Mouse (Mus musculus) adipose tissue, adult 10 weeks (tissue): Measurements from ENCODE around the gene Gprc5d. TPM values are rescaled to one million over a fixed set of nuclear protein-coding genes. Genes with fewer than 3 reads are reported as not detected.

Source experiments
- polyA plus RNA-seq: library from polyadenylated mRNA; stranded (reverse); fragments of 350-450 nt; fragmentation: Illumina TruSeq; extraction: RNeasy Lipid Tissue Mini Kit (QIAGEN cat#74804); gene quantifications from one replicate; pipeline ENCODE4 v1.2.3, GENCODE M21; 2014; ENCODE audit warnings: low read depth, low replicate concordance

The Gprc5d gene
- not detected for polyA plus RNA-seq

GRCm38 (mm10) chr6:135118183-135118582 is at the start of gene Gprc5d:
TSS of gene Gprc5d (minus strand) at chr6:135118283.

GRCm38 (mm10) chr6:135065236-135065957 is 52.7 kb downstream of the Gprc5d start, which contains the start of gene Gprc5a:
TSS of gene Gprc5a (plus strand) at chr6:135065651.

Other genes starting within 250 kb of the Gprc5d start
- gene Gpr19, start 219.7 kb downstream of the Gprc5d start, polyA plus RNA-seq, result 7.4 TPM
- gene Cdkn1b, start 197.9 kb downstream of the Gprc5d start, polyA plus RNA-seq, result 33.7 TPM
- gene Apold1, start 136.6 kb downstream of the Gprc5d start, polyA plus RNA-seq, result 3.3 TPM
- gene Ddx47, start 106.7 kb downstream of the Gprc5d start, polyA plus RNA-seq, result 43.3 TPM
- gene Gprc5a, start 52.6 kb downstream of the Gprc5d start, polyA plus RNA-seq, result 6.2 TPM
- 16.9 TPM for gene Fam234b, start 79.7 kb upstream of the Gprc5d start, polyA plus RNA-seq
- gene Hebp1, start 79.7 kb upstream of the Gprc5d start, polyA plus RNA-seq, result 94.0 TPM
- gene Gsg1, start 136.1 kb upstream of the Gprc5d start, polyA plus RNA-seq, result 69.1 TPM
- 4.2 TPM for gene Pbp2, start 192.1 kb upstream of the Gprc5d start, polyA plus RNA-seq
- gene Emp1, start 244.3 kb upstream of the Gprc5d start, polyA plus RNA-seq, result 182 TPM